Mouse (Mus musculus) liver, adult 2 months (tissue): ENCODE measurements around the gene Lrrc8e.

Experiments
- CTCF ChIP-seq: fragments of 200-500 bp; IDR thresholded peaks from 2 replicates; pipeline ENCODE4 v1.5.1; 2011; ENCODE audit warnings: low read depth, low read length, control low read depth
- POLR2A ChIP-seq: fragments of 200-500 bp; IDR thresholded peaks from 2 replicates; pipeline ENCODE4 v1.6.1; 2011; ENCODE audit warnings: low read length, control low read depth; ENCODE audit not compliant: insufficient read depth; ENCODE audit errors: extremely low read depth

GRCm38 (mm10) chr8:4216791-4217621, 9.6 kb upstream of the Lrrc8e start, which contains the start of gene Prr36:
- no peak for TF ChIP-seq POLR2A
- no peak for TF ChIP-seq CTCF
